Mouse (Mus musculus) common myeloid progenitor, adult 5-6 weeks (primary cell): ENCODE measurements around the gene Tldc1. TPM values are rescaled to one million over a fixed set of nuclear protein-coding genes. Genes with fewer than 3 reads are reported as not detected.
A peak's percentile ranks its signal among the peaks of the same experiment; 100 is the strongest.

Experiments used
- ATAC-seq: replicated peaks from 2 replicates; pipeline ENCODE4 v1.8.0; 2016; ENCODE audit warnings: low read depth, mild to moderate bottlenecking, moderate TSS enrichment, inconsistent platforms; ENCODE audit not compliant: poor library complexity, severe bottlenecking
- total RNA-seq: library from RNA; stranded (forward); fragments of 200-1000, 187-1606 nt; gene quantifications from 2 replicates; pipeline ENCODE4 v1.2.3, GENCODE M21; 2017

Tldc1 gene
- total RNA-seq, 1 experiment from 2014 or later = 12.1 TPM

- no peak for ATAC-seq
These were observed 46.1 kb downstream of the Tldc1 start for GRCm38 (mm10) chr8:119732072-119732471.

DNA sequence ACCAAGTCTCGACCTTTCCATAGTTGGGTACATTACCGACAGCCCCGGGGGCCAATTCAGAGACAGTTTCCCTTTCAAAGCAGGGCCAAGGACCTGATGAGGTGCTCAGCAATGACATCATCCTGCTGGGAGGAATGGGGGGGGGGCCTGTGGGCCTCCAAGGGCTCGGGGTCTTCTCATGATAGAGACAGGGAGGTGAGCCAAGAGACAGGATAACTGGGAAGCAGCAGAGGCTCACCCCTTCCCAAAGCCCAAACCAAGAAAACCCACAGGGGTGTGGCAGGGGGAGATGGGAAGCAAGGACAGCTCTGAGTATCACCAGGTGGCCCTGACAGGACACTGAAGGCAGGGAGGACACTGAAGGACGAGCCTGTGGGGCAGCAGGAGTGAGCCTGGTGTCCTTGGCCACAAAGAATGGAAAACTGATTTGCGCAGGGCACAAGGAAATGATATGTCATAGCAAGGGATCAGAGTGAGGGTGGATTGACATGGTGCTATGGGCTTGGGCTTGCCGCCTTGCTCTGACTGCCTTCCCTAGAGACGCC, 49.8 kb downstream of the Tldc1 start:
- ATAC-seq = no peak

DNA sequence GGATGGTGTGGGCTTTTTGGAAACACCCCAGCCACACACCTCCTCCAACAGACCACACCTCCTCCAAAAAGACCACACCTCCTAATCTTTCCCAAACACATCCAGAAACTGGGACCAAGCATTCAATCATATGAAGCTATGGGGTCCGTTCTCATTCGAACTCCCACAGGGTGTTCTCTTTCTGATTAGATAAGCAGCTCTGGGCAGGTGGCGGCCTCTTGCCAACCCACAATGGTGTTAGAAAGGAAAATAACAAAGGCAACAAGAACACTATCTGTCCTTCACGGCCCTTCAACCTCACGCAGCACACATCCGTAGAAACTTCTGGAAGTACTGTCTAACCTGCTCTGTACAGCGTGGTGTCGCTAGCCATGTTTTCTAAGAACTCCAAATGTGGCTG, 51.1 kb downstream of the Tldc1 start:
- ATAC-seq = peak; percentile 70

GRCm38 (mm10) chr8:119724596-119724995, 53.6 kb downstream of the Tldc1 start:
- ATAC-seq = no peak

DNA sequence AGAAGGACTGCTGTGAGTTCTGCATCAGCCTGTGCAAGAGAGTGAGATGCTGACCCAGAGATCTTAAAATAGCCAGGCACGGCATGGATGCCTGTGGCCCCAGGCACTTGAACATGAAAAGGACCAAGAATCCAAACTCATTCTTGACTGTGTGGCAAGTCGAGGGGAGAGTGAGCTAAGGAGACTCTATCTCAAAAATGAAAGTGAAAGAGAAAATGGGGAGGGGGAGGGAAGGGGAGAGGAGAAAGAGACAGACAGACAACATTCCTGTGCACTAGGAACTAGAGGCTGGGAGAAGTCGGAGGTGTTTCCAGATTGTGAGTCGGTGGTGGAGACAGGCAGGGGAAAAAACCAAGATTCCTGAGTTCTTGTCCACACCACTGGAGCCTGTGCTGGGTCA, 54.5 kb downstream of the Tldc1 start:
- no peak for ATAC-seq

DNA sequence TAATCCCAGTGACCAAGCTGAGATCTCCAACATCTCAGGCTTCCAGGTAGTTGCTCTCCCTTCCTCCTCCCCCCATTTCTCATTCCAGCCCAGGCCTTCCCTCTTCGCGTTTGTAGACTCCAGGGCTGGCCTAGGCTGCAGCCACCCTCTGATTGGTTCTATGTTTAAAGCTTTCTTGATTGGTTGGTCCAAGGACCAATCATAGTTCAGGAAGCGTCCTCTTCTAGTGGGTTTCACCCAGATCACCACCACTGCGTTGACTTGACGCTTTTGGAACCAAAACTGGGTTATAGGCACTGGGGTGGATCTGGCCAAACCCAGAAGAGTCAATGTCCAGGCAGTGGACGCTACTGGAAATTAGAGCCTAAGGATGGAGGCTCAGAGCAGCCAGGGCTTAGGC, 55.9 kb downstream of the Tldc1 start:
- ATAC-seq = no peak

- ATAC-seq = no peak
These were observed 59.2 kb downstream of the Tldc1 start for GRCm38 (mm10) chr8:119719011-119719501.

DNA sequence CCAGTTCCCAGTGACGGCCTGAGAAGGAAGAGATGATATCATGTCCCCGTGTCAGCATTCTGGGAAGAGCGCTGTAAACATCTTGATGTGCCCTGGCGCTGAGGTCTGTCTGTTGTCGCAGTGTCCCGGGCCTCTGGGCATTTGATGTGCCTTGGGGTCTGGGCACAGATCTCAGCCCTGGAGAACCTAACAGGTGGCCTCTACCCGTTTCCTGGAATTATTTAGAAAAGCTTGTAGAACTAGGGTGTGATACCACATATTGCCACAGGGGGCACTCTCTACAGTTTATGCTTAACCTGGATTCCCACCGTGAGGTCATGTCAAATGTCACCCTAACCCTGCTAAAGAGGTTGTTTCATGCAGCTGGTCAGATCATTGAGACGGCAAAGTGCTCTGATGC, 60.5 kb downstream of the Tldc1 start:
- ATAC-seq = peak; percentile 85

- ATAC-seq = no peak
These were observed 61.4 kb downstream of the Tldc1 start for GRCm38 (mm10) chr8:119716730-119717299.

GRCm38 (mm10) chr8:119715221-119715620, 63.0 kb downstream of the Tldc1 start:
- ATAC-seq = no peak

DNA sequence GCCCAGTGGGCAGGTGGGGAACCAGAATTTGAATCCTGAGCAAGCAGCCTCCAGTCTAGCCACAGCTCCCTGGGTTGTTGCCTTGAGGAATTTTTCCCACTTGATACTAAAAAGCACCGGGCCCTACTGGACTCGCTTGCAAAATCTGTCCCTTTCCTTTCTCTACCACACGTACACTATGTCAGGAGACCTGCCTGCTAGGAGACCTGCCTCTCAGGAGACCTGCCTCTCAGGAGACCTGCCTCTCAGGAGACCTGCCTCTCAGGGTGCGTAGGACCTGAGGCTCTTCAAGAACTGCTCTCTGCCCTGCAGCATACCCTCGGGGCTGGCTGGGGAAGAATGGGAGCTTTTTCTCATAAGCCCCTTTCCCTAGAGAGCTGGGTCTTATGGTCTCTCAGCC, 64.8 kb downstream of the Tldc1 start:
- ATAC-seq = no peak

- ATAC-seq = peak; percentile 54
These were observed 66.0 kb downstream of the Tldc1 start for GRCm38 (mm10) chr8:119712226-119712625.

Other genes with a start within 250 kb of the Tldc1 start
- 43.7 and 50.4 TPM in 2 replicates for gene Mbtps1, start 219.7 kb downstream of the Tldc1 start, total RNA-seq
- 26.2 and 31.1 TPM in 2 replicates for gene Hsdl1, start 203.2 kb downstream of the Tldc1 start, total RNA-seq
- not detected in 2 replicates for gene Dnaaf1, start 203.2 kb downstream of the Tldc1 start, total RNA-seq
- gene Taf1c, start 173.2 kb downstream of the Tldc1 start, total RNA-seq = 3.6 and 7.8 TPM in 2 replicates
- gene Adad2, start 165.7 kb downstream of the Tldc1 start, total RNA-seq = not detected in 2 replicates
- gene Kcng4, start 142.7 kb downstream of the Tldc1 start, total RNA-seq = not detected in 2 replicates
- not detected in 2 replicates for gene Wfdc1, start 112.1 kb downstream of the Tldc1 start, total RNA-seq
- not detected in 2 replicates for gene Atp2c2, start 78.4 kb downstream of the Tldc1 start, total RNA-seq
- gene Cotl1, start 62.1 kb upstream of the Tldc1 start, total RNA-seq = 79.3 and 132 TPM in 2 replicates
- 5.7 and 7.4 TPM in 2 replicates for gene Klhl36, start 83.8 kb upstream of the Tldc1 start, total RNA-seq
- gene Usp10, start 131.9 kb upstream of the Tldc1 start, total RNA-seq = 53.3 and 85.6 TPM in 2 replicates
- 35.7 and 36.7 TPM in 2 replicates for gene Gm20388, start 132.4 kb upstream of the Tldc1 start, total RNA-seq
- gene Crispld2, start 214.0 kb upstream of the Tldc1 start, total RNA-seq = 0.10 TPM in 1 of 2 replicates, not detected in the other